Mouse (Mus musculus) kidney, postnatal 10 days (tissue): Measurements from ENCODE around the gene Hist1h2aa.

Experiments used
- DNase-seq: peaks from one replicate; pipeline ENCODE4 v3.0.0; 2021; ENCODE audit warnings: mixed read lengths

The Hist1h2aa gene

GRCm38 (mm10) chr13:23946254-23946653 lies 12.0 kb downstream of the Hist1h2aa start:
- DNase-seq, result no peak

- DNase-seq, result peak; percentile 24
These were observed 15.4 kb downstream of the Hist1h2aa start for GRCm38 (mm10) chr13:23949484-23950246.

GRCm38 (mm10) chr13:23950928-23951327 lies 16.7 kb downstream of the Hist1h2aa start:
- DNase-seq, result peak; percentile 51

- no peak for DNase-seq
These were observed 25.5 kb downstream of the Hist1h2aa start for GRCm38 (mm10) chr13:23959776-23960175.

GRCm38 (mm10) chr13:23964909-23965308 lies 30.6 kb downstream of the Hist1h2aa start:
- no peak for DNase-seq

- no peak for DNase-seq
These were observed 37.6 kb downstream of the Hist1h2aa start for GRCm38 (mm10) chr13:23971870-23972269.

GRCm38 (mm10) chr13:23972271-23972670 lies 38.0 kb downstream of the Hist1h2aa start:
- no peak for DNase-seq
